Mouse (Mus musculus): ENCODE results near the gene Chia1.
"Not testable (repeated sequence)": the region's sequence is repeated elsewhere in the genome, so short reads cannot be mapped to it uniquely, and the experiment has no call there.

Gene Chia1

GRCm38 (mm10) chr3:106112929-106113328, at the start of gene Chia1:
Chia1 (plus strand) TSS chr3:106113229.
- no peak for DNase-seq (ENCODE audit: low spot score)

GRCm38 (mm10) chr3:106067707-106068106, 45.3 kb upstream of the Chia1 start:
- not testable (repeated sequence) for DNase-seq (ENCODE audit: low spot score)

GRCm38 (mm10) chr3:106070994-106071393, 42.0 kb upstream of the Chia1 start:
- no peak for DNase-seq (ENCODE audit: low spot score)

- no peak for DNase-seq (ENCODE audit: low spot score)
Measured at GRCm38 (mm10) chr3:106074824-106075223, 38.2 kb upstream of the Chia1 start.

GRCm38 (mm10) chr3:106126999-106127398, 14.0 kb downstream of the Chia1 start:
- no peak for DNase-seq (ENCODE audit: low spot score)

GRCm38 (mm10) chr3:106128807-106129493, 15.9 kb downstream of the Chia1 start:
- no peak for DNase-seq (ENCODE audit: low spot score)

GRCm38 (mm10) chr3:106131690-106132089, 18.7 kb downstream of the Chia1 start:
- DNase-seq (ENCODE audit: low spot score) = no peak

- no peak for DNase-seq (ENCODE audit: low spot score)
Measured at GRCm38 (mm10) chr3:106144081-106144480, 31.1 kb downstream of the Chia1 start.

GRCm38 (mm10) chr3:106154413-106154812, 41.4 kb downstream of the Chia1 start:
- no peak for DNase-seq (ENCODE audit: low spot score)

GRCm38 (mm10) chr3:106167464-106167863, 54.4 kb downstream of the Chia1 start, which contains the start of gene Chil3:
Chil3 (minus strand) TSS chr3:106167564.
- DNase-seq (ENCODE audit: low spot score) = no peak

- DNase-seq (ENCODE audit: low spot score) = no peak
Measured at GRCm38 (mm10) chr3:106170522-106171053, 57.6 kb downstream of the Chia1 start.

GRCm38 (mm10) chr3:106171135-106171731, 58.2 kb downstream of the Chia1 start:
- no peak for DNase-seq (ENCODE audit: low spot score)

- DNase-seq (ENCODE audit: low spot score) = not testable (repeated sequence)
Measured at GRCm38 (mm10) chr3:106172506-106172905, 59.5 kb downstream of the Chia1 start.

GRCm38 (mm10) chr3:106174971-106175370, 61.9 kb downstream of the Chia1 start:
- not testable (repeated sequence) for DNase-seq (ENCODE audit: low spot score)

- no peak for DNase-seq (ENCODE audit: low spot score)
Measured at GRCm38 (mm10) chr3:106177509-106178189, 64.6 kb downstream of the Chia1 start.
